Mouse (Mus musculus): ENCODE results near the gene Rai1. TPM values are rescaled to one million over a fixed set of nuclear protein-coding genes. Genes with fewer than 3 reads are reported as not detected.

Gene Rai1
- total RNA-seq, 2 experiments from 2014 or later, result 1.5 to 6.3 TPM

- no peak; the same call in 1 of the 2 replicates for ATAC-seq (replicated peaks; ENCODE audit: low FRiP score, poor library complexity, severe bottlenecking)
Observed at GRCm38 (mm10) chr11:60120586-60121262, 15.9 kb downstream of the Rai1 start.

GRCm38 (mm10) chr11:60122611-60123010 lies 17.8 kb downstream of the Rai1 start:
- ATAC-seq (replicated peaks; ENCODE audit: low FRiP score, poor library complexity, severe bottlenecking), result no peak

GRCm38 (mm10) chr11:60127048-60127447 lies 22.2 kb downstream of the Rai1 start:
- ATAC-seq (replicated peaks; ENCODE audit: low FRiP score, poor library complexity, severe bottlenecking), result no peak

- no peak for ATAC-seq (replicated peaks; ENCODE audit: low FRiP score, poor library complexity, severe bottlenecking)
Observed at GRCm38 (mm10) chr11:60127863-60128512, 23.2 kb downstream of the Rai1 start.

- ATAC-seq (replicated peaks; ENCODE audit: low FRiP score, poor library complexity, severe bottlenecking), result no peak
Observed at GRCm38 (mm10) chr11:60130516-60130915, 25.7 kb downstream of the Rai1 start.

GRCm38 (mm10) chr11:60132061-60132460 lies 27.2 kb downstream of the Rai1 start:
- ATAC-seq (replicated peaks; ENCODE audit: low FRiP score, poor library complexity, severe bottlenecking), result no peak

GRCm38 (mm10) chr11:60136491-60136890 lies 31.7 kb downstream of the Rai1 start:
- no peak for ATAC-seq (replicated peaks; ENCODE audit: low FRiP score, poor library complexity, severe bottlenecking)

- ATAC-seq (replicated peaks; ENCODE audit: low FRiP score, poor library complexity, severe bottlenecking), result no peak
Observed at GRCm38 (mm10) chr11:60137170-60137569, 32.4 kb downstream of the Rai1 start.

- no peak for ATAC-seq (replicated peaks; ENCODE audit: low FRiP score, poor library complexity, severe bottlenecking)
Observed at GRCm38 (mm10) chr11:60139141-60139733, 34.4 kb downstream of the Rai1 start.

- ATAC-seq (replicated peaks; ENCODE audit: low FRiP score, poor library complexity, severe bottlenecking), result no peak
Observed at GRCm38 (mm10) chr11:60139734-60140371, 35.0 kb downstream of the Rai1 start.

- no peak for ATAC-seq (replicated peaks; ENCODE audit: low FRiP score, poor library complexity, severe bottlenecking)
Observed at GRCm38 (mm10) chr11:60140586-60141284, 35.9 kb downstream of the Rai1 start.

GRCm38 (mm10) chr11:60141285-60141608 lies 36.4 kb downstream of the Rai1 start:
- ATAC-seq (replicated peaks; ENCODE audit: low FRiP score, poor library complexity, severe bottlenecking), result no peak

- ATAC-seq (replicated peaks; ENCODE audit: low FRiP score, poor library complexity, severe bottlenecking), result no peak
Observed at GRCm38 (mm10) chr11:60143086-60143485, 38.3 kb downstream of the Rai1 start.

GRCm38 (mm10) chr11:60146170-60146569 lies 41.4 kb downstream of the Rai1 start:
- ATAC-seq (replicated peaks; ENCODE audit: low FRiP score, poor library complexity, severe bottlenecking), result no peak

GRCm38 (mm10) chr11:60148591-60148990 lies 43.8 kb downstream of the Rai1 start:
- no peak for ATAC-seq (replicated peaks; ENCODE audit: low FRiP score, poor library complexity, severe bottlenecking)

- ATAC-seq (replicated peaks; ENCODE audit: low FRiP score, poor library complexity, severe bottlenecking), result no peak
Observed at GRCm38 (mm10) chr11:60149086-60149485, 44.3 kb downstream of the Rai1 start.

GRCm38 (mm10) chr11:60150677-60151076 lies 45.9 kb downstream of the Rai1 start:
- no peak for ATAC-seq (replicated peaks; ENCODE audit: low FRiP score, poor library complexity, severe bottlenecking)

- no peak for ATAC-seq (replicated peaks; ENCODE audit: low FRiP score, poor library complexity, severe bottlenecking)
Observed at GRCm38 (mm10) chr11:60152339-60152738, 47.5 kb downstream of the Rai1 start.

- no peak for ATAC-seq (replicated peaks; ENCODE audit: low FRiP score, poor library complexity, severe bottlenecking)
Observed at GRCm38 (mm10) chr11:60153936-60154335, 49.1 kb downstream of the Rai1 start.

- no peak for ATAC-seq (replicated peaks; ENCODE audit: low FRiP score, poor library complexity, severe bottlenecking)
Observed at GRCm38 (mm10) chr11:60155690-60156089, 50.9 kb downstream of the Rai1 start.
